17 mouse cellular contexts compared by ENCODE assay signal in genomic region chr17:50197572-50197971, GRCm38 (mm10).
"Had no signal": no experiment of that assay in that cellular context is flagged by ENCODE, and none has a peak within 500 bp of the region (broad histone marks: within the 10 kb centered on the region; RNA-seq: fewer than 3 reads in every experiment).

No protein-coding gene starts in this region.

- H3K9ac ChIP-seq: lung, embryonic 14.5 days; midbrain, embryonic 12.5 days; neural tube, embryonic 13.5 days; neural tube, embryonic 15.5 days had no signal

- H3K4me3 ChIP-seq: midbrain, embryonic 12.5 days; neural tube, embryonic 13.5 days; neural tube, embryonic 15.5 days had no signal

- H3K27ac ChIP-seq: midbrain, embryonic 12.5 days; neural tube, embryonic 13.5 days; neural tube, embryonic 15.5 days had no signal

- H3K9me3 ChIP-seq: midbrain, embryonic 12.5 days; neural tube, embryonic 13.5 days; neural tube, embryonic 15.5 days had no signal

- H3K4me2 ChIP-seq: lung, embryonic 14.5 days; midbrain, embryonic 12.5 days; neural tube, embryonic 13.5 days; neural tube, embryonic 15.5 days had no signal

- ATAC-seq: midbrain, embryonic 16.5 days had no signal

- H3K36me3 ChIP-seq: midbrain, embryonic 12.5 days; neural tube, embryonic 13.5 days; neural tube, embryonic 15.5 days had no signal

- DNase-seq: lung, adult 18-20 months; lung, embryonic 14.5 days; lung, postnatal 10 days; lung, postnatal 4 days; midbrain, embryonic 14.5 days; retina, postnatal 1 day; right cerebral cortex, adult 18-20 months; right cerebral cortex, postnatal 25 days; right cerebral cortex, postnatal 4 days; spleen, adult 18-20 months; thymus, adult 18-20 months; thymus, postnatal 25 days; thymus, postnatal 4 days had no signal

- H3K27me3 ChIP-seq: neural tube, embryonic 15.5 days had no signal
